Mouse (Mus musculus) CH12.LX (cell line): Measurements from ENCODE around the gene Trim40. TPM values are rescaled to one million over a fixed set of nuclear protein-coding genes. Genes with fewer than 3 reads are reported as not detected.

Source experiments
- DNase-seq: peaks from one replicate; pipeline ENCODE4 v3.0.0-alpha.2; 2013; ENCODE audit errors: extremely low read depth
- H3K27ac ChIP-seq: 2 replicates; pipeline ENCODE4 v1.5.1; 2012; ENCODE audit warnings: low read depth, mild to moderate bottlenecking, control low read depth, moderate library complexity; ENCODE audit not compliant: insufficient read depth
- H3K27me3 ChIP-seq: replicated peaks from 2 replicates; pipeline ENCODE3; 2012; ENCODE audit warnings: inconsistent platforms
- H3K36me3 ChIP-seq, 2 experiments: replicated peaks in 1 of 2; 2 replicates each; pipeline versions ENCODE3 to v1.6.1; 2012; ENCODE audit warnings: inconsistent platforms in 1 of 2, low read length in 1 of 2, mild to moderate bottlenecking in 1 of 2, mixed read lengths in 1 of 2, moderate library complexity in 1 of 2; ENCODE audit not compliant: control insufficient read depth in 1 of 2, insufficient read depth in 1 of 2
- H3K4me1 ChIP-seq, 2 experiments: 2 replicates each; pipeline ENCODE4 v1.6.1; 2012; ENCODE audit warnings: inconsistent platforms in 1 of 2, moderate library complexity in 1 of 2; ENCODE audit not compliant: insufficient read depth in 2 of 2, control insufficient read depth in 1 of 2
- H3K4me2 ChIP-seq: 2 replicates; pipeline ENCODE4 v1.6.1; 2012; ENCODE audit warnings: low read depth, mild to moderate bottlenecking, control low read depth; ENCODE audit not compliant: poor library complexity, insufficient read depth, severe bottlenecking
- H3K4me3 ChIP-seq, 3 experiments: fragments of 150-350 bp in 1 of 3; sonication (generic) in 1 of 3; replicated peaks in 1 of 3; 2 replicates each; pipeline versions ENCODE3 to v1.5.1; 2011 to 2012; ENCODE audit warnings: low read depth in 2 of 3, low read length in 2 of 3, mild to moderate bottlenecking in 2 of 3, moderate library complexity in 2 of 3, control low read depth in 1 of 3, improper control_type of control experiment in 1 of 3, inconsistent platforms in 1 of 3, mixed read lengths in 1 of 3; ENCODE audit not compliant: poor library complexity in 1 of 3
- H3K79me2 ChIP-seq: replicated peaks from 2 replicates; pipeline ENCODE4 v1.6.1; 2012; ENCODE audit warnings: mild to moderate bottlenecking, moderate library complexity; ENCODE audit not compliant: control insufficient read depth, poor library complexity, insufficient read depth, severe bottlenecking; ENCODE audit errors: extremely low read depth
- H3K9ac ChIP-seq: 2 replicates; pipeline ENCODE4 v1.6.1; 2012; ENCODE audit warnings: low read depth, mild to moderate bottlenecking, control low read depth, moderate library complexity; ENCODE audit not compliant: insufficient read depth
- H3K9me3 ChIP-seq: replicated peaks from 2 replicates; pipeline ENCODE3; 2012; ENCODE audit warnings: low read length, inconsistent platforms, mixed read lengths
- CHD1 ChIP-seq: IDR thresholded peaks from 2 replicates; pipeline ENCODE4 v1.6.1; 2012; ENCODE audit warnings: low read depth, low read length, improper control_type of control experiment, inconsistent platforms
- E2F4 ChIP-seq: IDR thresholded peaks from 2 replicates; pipeline ENCODE4 v1.6.1; 2011; ENCODE audit warnings: low read depth, low read length, improper control_type of control experiment; ENCODE audit not compliant: insufficient replicate concordance
- IRF4 ChIP-seq: IDR thresholded peaks from 2 replicates; pipeline ENCODE4 v1.6.1; 2014; ENCODE audit warnings: low read depth, mild to moderate bottlenecking, inconsistent platforms, low read length, improper control_type of control experiment
- KAT2A ChIP-seq: IDR thresholded peaks from 2 replicates; pipeline ENCODE4 v1.6.1; 2012; ENCODE audit warnings: low read length, improper control_type of control experiment, inconsistent platforms; ENCODE audit not compliant: insufficient replicate concordance
- MAZ ChIP-seq: IDR thresholded peaks from 2 replicates; pipeline ENCODE4 v1.6.1; 2012; ENCODE audit warnings: low read depth, mild to moderate bottlenecking, inconsistent platforms, low read length, improper control_type of control experiment, moderate library complexity
- MEF2A ChIP-seq: IDR thresholded peaks from 2 replicates; pipeline ENCODE4 v1.6.1; 2014; ENCODE audit warnings: low read depth, mild to moderate bottlenecking, inconsistent platforms, low read length, improper control_type of control experiment, borderline replicate concordance
- MXI1 ChIP-seq: IDR thresholded peaks from 2 replicates; pipeline ENCODE4 v1.6.1; 2011; ENCODE audit warnings: mild to moderate bottlenecking, low read depth, low read length, improper control_type of control experiment
- MYC ChIP-seq: IDR thresholded peaks from 2 replicates; pipeline ENCODE4 v1.6.1; 2011; ENCODE audit warnings: low read depth, mild to moderate bottlenecking, improper control_type of control experiment, low read length
- PAX5 ChIP-seq: IDR thresholded peaks from 2 replicates; pipeline ENCODE4 v1.6.1; 2012; ENCODE audit warnings: low read length, inconsistent platforms, mixed read lengths
- POLR2A ChIP-seq: IDR thresholded peaks from 2 replicates; pipeline ENCODE4 v1.6.1; 2011; ENCODE audit warnings: low read depth, mild to moderate bottlenecking, improper control_type of control experiment, low read length
- RAD21 ChIP-seq: IDR thresholded peaks from 2 replicates; pipeline ENCODE4 v1.6.1; 2011; ENCODE audit warnings: low read depth, mild to moderate bottlenecking, low read length, improper control_type of control experiment, moderate library complexity
- RCOR1 ChIP-seq: conservative IDR thresholded peaks from 2 replicates; pipeline ENCODE4 v1.6.1; 2012; ENCODE audit warnings: low read depth, mild to moderate bottlenecking, inconsistent platforms, low read length, improper control_type of control experiment
- SIN3A ChIP-seq: IDR thresholded peaks from 2 replicates; pipeline ENCODE4 v1.6.1; 2012; ENCODE audit warnings: low read length, improper control_type of control experiment, inconsistent platforms
- SMC3 ChIP-seq: IDR thresholded peaks from 2 replicates; pipeline ENCODE4 v1.6.1; 2011; ENCODE audit warnings: low read depth, low read length, improper control_type of control experiment
- TBP ChIP-seq: conservative IDR thresholded peaks from 2 replicates; pipeline ENCODE4 v1.6.1; 2011; ENCODE audit warnings: low read depth, low read length, improper control_type of control experiment
- USF1 ChIP-seq: IDR thresholded peaks from 2 replicates; pipeline ENCODE4 v1.6.1; 2014; ENCODE audit warnings: low read depth, mild to moderate bottlenecking, inconsistent platforms, low read length, improper control_type of control experiment
- USF2 ChIP-seq: conservative IDR thresholded peaks from 2 replicates; pipeline ENCODE4 v1.6.1; 2011; ENCODE audit warnings: low read depth, low read length, improper control_type of control experiment
- ZC3H11A ChIP-seq: IDR thresholded peaks from 2 replicates; pipeline ENCODE4 v1.6.1; 2012; ENCODE audit warnings: low read depth, mild to moderate bottlenecking, inconsistent platforms, low read length, improper control_type of control experiment
- ZKSCAN1 ChIP-seq: IDR thresholded peaks from 2 replicates; pipeline ENCODE4 v1.6.1; 2012; ENCODE audit warnings: low read depth, inconsistent platforms, low read length, improper control_type of control experiment, borderline replicate concordance
- ZNF384 ChIP-seq: IDR thresholded peaks from 2 replicates; pipeline ENCODE4 v1.6.1; 2012; ENCODE audit warnings: low read depth, low read length, improper control_type of control experiment, inconsistent platforms
- dilution Hi-C: fragments of 300-500 bp; cut with MboI; formaldehyde crosslinking; loops from 2 replicates; pipeline ENCODE4 v1.14.3; 2020; ENCODE audit warnings: low sequenced_read_pairs; ENCODE audit not compliant: extremely low pct_unique_long_range_greater_than_20kb, extremely low pct_ligation_motif_present
- in situ Hi-C: fragments of 300-500 bp; cut with MboI; formaldehyde crosslinking; loops from 3 replicates; pipeline ENCODE4 v1.14.3; 2019; ENCODE audit warnings: low sequenced_read_pairs, low pct_ligation_motif_present, low pct_unique_long_range_greater_than_20kb, mixed read lengths
- polyA plus RNA-seq: library from polyadenylated mRNA; unstranded; fragments of >175 nt; gene quantifications from 2 replicates; pipeline ENCODE4 v1.2.1, GENCODE M21; 2012; ENCODE audit warnings: low read depth; ENCODE audit not compliant: insufficient read length
- total RNA-seq, 2 experiments: library from RNA; depleted of rRNA; stranded (reverse); fragments of 300-350 nt in 1 of 2; fragments of >200 nt in 1 of 2; gene quantifications; 2 replicates each; pipeline ENCODE4 v1.2.3; 2012 to 2014

The Trim40 gene
- total and polyA plus RNA-seq, 3 experiments: 0.14 TPM; not detected in 2

GRCm38 (mm10) chr17:36844286-36844719, 45.6 kb downstream of the Trim40 start:
- no peak for TF ChIP-seq POLR2A
- no peak for TF ChIP-seq MYC
- no peak for TF ChIP-seq ZC3H11A
- no peak for TF ChIP-seq USF2
- no peak for TF ChIP-seq ZNF384
- TF ChIP-seq PAX5: no peak
- no peak for TF ChIP-seq IRF4
- TF ChIP-seq ZKSCAN1: no peak
- TF ChIP-seq MAZ: no peak
- TF ChIP-seq MXI1: no peak
- no peak for TF ChIP-seq SIN3A
- no peak for TF ChIP-seq TBP
- TF ChIP-seq MEF2A: no peak
- TF ChIP-seq RCOR1: no peak
- no peak for TF ChIP-seq KAT2A
- dilution Hi-C loops: no loop called here
- no peak overlapping the region for H3K9ac ChIP-seq

GRCm38 (mm10) chr17:36843696-36844095, 46.2 kb downstream of the Trim40 start:
- TF ChIP-seq USF1 (no peak), E2F4 (no peak), ZNF384 (no peak), SMC3 (no peak), CHD1 (no peak), RAD21 (no peak), MAZ (no peak), MXI1 (no peak), ZKSCAN1 (no peak)
- Histone ChIP-seq H3K4me1 (peaks cover 4 to 51% of the 10 kb centered on the region in 2 experiments), H3K9ac (no peak overlapping the region), H3K36me3 (peaks cover 12 to 70% of the 10 kb centered on the region in 2 experiments), H3K9me3 (no peaks in the 10 kb centered on the region), H3K4me3 (no peak overlapping the region), H3K27ac (no peak overlapping the region), H3K27me3 (no peaks in the 10 kb centered on the region), H3K4me2 (no peak overlapping the region), H3K79me2 (no peaks in the 10 kb centered on the region; the same call in 1 of the 2 replicates)
- no peak for DNase-seq
- dilution Hi-C loops: no loop called here
- in situ Hi-C loops: no loop called here

More at GRCm38 (mm10) chr17:36844286-36844719, 45.6 kb downstream of the Trim40 start:
- H3K36me3 ChIP-seq: peaks cover 12 to 75% of the 10 kb centered on the region in 2 experiments
- H3K4me1 ChIP-seq: peaks cover 4 to 51% of the 10 kb centered on the region in 2 experiments
- no peak overlapping the region for H3K4me3 ChIP-seq
- H3K4me2 ChIP-seq: no peak overlapping the region
- in situ Hi-C loops: no loop called here
- no peaks in the 10 kb centered on the region for H3K9me3 ChIP-seq
- no peaks in the 10 kb centered on the region for H3K27me3 ChIP-seq
- no peak for DNase-seq
- H3K79me2 ChIP-seq: no peaks in the 10 kb centered on the region; the same call in 1 of the 2 replicates
- no peak overlapping the region for H3K27ac ChIP-seq
